Mouse (Mus musculus): Measurements from ENCODE around the gene Gm5244.

Gm5244 gene

DNA sequence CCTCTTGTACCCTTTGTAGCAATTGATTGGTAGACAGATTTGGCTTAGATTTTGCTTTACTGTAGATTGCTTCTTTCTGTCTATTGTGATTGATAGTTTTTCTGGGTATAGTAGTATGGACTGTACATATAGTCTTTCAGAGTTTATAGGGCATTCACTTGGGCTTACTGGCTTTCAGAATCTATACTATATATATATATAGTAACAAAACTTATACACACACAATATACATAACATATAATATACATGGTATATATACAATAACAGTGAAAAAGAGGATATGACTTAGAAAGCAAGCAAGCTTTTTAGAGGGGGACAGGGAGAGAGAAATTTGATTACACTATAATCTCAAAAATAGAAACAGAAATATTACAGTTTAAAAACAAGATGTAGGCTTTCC, at the start of gene Gm5244:
TSS of gene Gm5244 (plus strand) at position 301 of the 400 bp plus-strand sequence.
- no peak for DNase-seq

DNA sequence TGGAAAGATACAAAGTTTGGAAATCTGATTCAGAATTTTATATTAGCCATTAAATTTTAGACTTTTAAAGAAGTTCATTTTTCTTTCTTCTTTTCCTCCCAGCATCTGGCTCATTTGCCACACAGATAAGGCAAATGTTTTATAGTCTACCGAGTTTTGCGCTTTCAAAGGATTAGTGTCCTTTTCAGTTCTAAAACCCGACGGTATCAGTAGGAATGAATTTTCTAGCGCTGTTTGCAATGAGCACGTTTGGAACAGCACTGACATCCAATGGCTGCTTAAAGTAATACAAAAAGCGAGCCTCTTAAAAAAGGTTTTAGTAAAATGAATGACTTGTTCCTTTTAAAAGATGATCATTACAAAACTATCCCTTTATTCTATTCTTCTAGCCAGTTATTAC, 49.4 kb upstream of the Gm5244 start:
- peak; percentile 63 for DNase-seq

DNA sequence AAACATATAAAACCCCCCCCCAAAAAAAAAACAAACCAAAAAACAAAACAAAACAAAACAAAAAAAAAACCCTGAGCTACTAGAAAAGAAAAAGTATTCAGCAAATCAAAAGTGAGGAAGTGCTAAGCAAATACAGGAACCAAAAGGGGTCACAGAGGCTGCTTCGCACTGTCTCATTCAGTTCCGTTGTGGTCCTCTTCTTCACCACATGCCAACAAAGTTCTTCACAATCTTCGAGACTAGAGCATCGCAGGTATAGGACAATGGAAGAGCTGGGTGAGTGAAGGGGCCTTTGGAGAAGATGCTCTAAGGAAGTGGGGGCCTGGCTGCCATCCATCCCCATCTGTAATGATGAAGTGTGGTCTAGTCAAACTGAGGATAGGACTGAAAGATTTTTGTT, 48.1 kb upstream of the Gm5244 start:
- no peak for DNase-seq

DNA sequence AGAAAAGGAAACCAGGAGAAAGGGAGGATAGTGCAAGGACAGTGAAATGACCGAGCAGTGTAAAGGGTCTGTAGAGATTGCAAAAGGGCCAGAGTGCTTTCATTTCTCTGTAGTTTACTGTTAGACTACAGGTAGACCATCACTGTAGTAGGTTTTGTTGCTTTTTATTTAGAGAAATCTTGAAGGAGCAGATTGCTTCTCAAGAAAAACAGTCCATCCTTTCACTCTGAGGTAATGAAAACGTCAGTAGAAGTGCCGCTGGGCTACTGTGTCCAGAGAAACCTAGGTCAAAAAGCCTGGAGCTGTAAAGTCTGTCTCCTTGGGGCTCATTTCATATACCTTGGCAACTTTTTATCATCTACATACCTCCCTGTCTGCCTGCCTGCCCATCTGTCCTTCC, 47.4 kb upstream of the Gm5244 start:
- DNase-seq = no peak

DNA sequence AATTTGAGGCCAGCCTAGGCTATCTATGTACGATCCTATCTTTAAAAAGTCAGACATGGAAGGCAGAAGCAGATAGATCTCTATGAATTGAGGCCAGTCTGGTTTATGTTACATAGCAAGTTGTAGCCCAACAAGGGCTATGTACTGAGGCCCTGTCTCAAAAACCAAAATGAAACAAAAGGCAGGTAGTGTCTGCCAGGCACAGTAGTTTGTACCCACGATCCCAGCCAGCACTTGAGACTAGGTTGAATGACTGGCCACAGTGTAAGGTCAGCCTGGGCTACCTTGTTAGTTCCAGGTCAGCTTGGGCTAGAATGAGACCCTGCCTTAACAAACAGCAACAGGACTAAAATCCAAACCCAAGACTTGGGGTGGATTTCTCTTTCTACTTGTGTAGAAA, 45.9 kb upstream of the Gm5244 start:
- DNase-seq = no peak

DNA sequence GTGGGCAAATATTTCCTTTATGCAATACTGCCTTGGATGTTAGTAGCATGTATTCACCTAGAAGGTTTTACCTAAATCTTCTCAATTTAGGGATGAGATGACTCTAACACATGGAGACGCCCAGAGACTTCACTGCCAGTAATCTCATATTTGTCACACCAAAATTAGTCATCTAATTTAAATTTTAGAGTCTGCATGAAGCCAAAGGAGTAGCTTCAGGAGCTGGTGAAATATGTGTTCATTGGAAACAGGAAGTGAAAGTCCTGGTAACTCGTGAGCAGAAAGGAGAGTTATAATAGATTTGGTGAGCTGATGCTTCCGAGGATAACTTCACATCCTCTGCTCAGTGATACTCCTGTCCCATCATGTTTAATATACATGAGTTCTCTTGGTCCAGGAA, 45.4 kb upstream of the Gm5244 start:
- DNase-seq = no peak

DNA sequence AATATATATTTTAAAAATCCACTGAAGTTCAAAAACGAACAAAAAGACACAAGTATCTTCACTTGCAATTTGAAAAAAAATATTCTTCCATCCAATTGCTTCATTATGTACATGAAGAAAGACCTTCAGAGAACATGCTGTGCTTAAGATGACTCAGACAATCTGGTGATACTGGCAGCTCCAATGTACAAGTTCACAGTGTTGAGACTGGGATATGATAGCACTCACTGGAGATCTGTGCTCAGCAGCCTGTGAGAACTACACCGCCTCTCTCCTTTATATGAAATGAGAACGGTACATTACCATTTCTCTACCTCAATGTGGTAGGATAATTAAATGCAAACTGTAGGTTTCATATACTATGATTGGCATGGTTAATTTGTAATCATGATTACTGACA, 43.7 kb upstream of the Gm5244 start:
- no peak for DNase-seq

DNA sequence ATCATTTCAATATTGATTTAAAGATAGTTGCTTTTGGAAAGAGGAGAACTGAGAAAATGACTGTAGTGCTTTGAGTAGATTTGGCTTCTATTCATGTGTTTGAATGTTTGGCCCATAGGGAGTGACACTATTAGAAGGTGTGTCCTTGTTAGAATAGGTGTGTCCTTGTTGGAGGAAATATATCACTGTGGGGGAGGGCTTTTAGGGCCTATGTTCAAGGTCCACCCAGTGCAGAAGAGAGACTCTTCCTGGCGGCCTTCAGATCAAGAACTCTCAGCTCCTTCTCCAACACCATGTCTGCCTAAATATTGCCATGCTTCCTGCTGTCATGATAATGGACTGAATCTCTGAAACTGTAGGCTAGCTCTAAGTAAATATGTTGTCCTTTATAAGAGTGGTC, 42.2 kb upstream of the Gm5244 start:
- DNase-seq = no peak

DNA sequence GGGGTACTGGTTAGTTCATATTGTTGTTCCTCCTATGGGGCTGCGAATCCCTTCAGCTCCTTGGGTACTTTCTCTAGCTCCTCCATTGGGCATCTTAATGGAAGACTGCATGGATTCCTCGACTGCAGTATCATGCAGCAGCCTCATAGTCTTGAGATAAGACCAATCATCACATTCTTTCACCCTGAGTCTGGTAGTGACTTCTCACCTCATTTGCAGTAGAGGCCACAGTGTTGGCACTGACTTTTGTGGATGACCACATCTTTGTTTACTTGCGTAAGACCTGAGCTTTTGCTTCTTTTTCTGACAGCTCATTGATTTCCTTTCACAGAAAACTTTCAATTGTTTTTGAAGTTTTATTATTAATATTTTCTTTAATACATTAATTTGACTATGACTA, 40.8 kb upstream of the Gm5244 start:
- no peak for DNase-seq

DNA sequence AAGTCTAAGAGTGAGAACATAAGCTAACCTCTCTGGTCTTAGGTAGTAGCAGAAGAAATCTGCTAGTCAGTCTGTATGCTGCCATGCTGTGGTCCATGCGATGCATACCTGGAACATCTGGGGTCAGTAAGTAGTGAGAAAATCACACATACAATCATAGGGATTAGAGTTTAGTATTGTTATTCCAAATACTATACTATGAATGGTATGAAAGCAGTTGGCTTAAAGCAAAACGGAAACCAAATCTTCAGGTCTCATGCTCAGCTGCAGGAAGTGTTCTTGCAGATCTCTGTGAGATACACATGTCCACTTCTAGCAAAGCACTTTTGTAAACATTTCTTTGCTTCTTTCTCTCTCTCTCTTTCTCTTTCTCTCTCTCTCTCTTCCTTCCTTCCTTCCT, 40.3 kb upstream of the Gm5244 start:
- no peak for DNase-seq

DNA sequence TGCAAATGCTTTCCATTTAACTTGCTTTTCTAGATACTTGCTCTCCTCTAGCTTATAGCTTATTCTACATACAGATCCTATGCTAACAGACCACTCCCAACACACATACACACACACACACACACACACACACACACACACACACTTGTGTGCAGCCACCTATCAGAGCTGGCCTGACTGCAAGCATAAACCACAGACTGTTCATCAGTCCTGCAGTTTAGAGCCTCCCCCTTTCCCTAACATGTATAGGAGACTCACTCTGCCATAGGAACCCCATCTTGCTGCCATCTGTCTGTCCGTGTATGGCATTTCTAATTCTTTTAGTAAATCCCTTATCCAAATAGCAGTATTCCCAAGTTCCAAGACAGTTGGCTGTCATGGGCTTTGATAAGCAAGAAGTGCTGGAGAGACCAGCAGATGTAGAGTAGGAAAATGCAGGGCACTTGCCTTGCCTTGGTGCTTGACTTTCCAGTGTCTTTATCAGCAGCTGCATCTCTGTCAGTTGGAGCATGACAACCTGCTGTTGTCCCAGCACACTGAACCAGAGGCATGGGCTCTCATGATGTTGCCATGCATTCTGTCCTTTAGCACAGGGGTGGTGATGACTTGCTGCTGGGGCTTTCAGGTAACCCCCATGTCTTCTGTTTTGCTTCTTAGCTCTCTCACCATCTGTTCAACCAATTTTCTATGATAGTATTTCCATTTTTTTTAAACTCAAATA, 33.7 kb upstream of the Gm5244 start:
- DNase-seq = no peak

DNA sequence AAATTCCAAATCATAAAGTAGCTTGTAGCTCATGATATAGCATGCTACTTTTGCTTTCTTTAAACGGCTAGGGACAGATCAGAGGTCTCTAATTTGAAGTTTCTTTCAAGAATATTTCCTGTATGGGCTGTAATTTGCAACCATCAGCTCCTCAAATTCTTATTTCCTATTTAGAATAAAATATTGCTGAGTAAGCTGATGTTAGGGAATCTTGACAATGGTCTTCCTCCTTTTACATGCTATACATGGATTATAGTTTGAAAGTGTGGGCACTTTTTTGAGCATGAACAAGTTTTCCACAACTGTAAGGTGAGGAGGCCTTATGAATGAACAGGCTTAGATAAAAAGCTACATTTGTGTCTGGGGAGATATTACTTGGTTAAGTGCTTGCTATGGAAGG, 32.6 kb upstream of the Gm5244 start:
- DNase-seq = no peak

DNA sequence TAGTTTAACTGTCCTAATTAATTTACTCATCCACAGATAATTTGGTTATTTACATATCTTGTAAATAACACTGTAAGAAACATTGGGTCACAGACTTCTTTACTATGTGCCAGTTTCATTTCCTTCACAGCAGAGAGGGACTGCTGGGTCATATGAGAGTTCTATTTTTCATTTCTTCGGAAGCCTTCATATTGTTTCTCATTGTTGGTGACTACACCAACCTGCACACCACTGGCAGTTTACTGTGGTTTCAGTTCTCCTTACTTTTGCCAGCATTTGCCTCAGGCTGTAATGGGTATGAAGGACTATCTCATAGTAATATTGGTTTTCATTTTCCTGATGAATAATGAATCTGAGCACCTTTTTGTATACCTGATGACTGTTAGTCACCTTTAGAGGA, 28.0 kb upstream of the Gm5244 start:
- DNase-seq = no peak

DNA sequence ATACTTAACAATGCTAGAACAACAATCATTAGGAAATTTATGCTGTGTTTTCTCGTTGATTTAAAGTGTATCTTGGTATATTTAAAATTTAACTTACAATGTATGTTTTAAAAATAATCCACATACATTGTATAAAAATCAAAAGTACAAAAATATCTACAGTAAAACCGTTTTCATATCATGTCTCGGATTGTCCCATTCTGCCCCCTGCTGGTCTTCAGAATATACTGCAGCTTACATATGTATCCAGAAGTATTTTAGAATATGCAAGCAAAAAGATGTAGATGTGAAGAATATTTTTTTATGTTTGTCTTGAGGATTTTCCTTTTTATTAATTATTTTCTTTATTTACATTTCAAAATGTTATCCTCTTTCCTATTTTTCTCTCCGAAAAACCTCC, 26.1 kb upstream of the Gm5244 start:
- DNase-seq = peak; percentile 36

DNA sequence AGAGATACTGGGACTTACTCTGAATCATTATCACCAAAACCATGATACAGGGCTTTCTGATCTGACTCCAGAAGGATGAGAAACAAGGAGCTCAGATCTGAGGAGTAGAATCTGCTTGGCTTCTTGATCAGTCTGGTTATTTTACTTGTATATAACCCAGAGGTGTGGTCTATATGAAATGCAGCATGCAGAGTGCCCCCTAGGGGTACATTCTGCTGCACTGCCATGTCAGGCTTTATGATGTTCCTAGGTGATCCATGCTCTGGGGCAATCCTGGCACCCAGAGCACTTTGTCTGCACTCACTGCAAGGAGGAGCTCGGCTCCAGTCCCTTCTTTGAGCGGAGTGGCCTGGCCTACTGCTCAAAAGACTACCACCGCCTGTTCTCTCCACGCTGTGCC, 21.9 kb upstream of the Gm5244 start:
- no peak for DNase-seq

DNA sequence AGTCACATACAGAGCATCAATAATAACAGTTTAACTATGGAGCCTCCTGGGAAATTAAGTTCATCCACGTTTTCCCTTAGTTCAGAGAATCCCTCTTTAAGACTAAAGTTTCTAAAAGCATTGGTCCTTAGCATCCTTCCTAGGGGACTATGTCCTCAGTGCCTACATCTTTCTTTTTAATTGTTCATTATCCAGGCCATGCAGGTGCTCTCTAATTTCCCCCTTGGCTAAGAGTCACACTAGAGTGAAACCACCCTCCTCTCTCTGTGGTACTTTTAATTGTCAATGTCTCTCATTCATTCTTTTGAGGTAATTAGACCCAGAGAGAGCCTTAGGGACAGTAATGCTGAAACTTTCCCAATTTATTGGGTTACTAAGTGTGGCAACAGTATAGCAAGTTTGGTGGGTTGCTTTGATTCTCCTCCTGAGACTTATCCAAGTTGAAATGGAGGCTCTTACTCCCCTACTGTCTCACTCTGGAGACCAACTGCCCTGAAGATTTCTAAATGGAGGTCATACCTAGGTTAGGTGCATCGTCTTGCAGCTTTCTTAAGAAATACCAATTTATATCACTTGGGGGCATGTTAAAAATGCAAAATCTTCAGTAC, 15.6 kb upstream of the Gm5244 start:
- DNase-seq = no peak

DNA sequence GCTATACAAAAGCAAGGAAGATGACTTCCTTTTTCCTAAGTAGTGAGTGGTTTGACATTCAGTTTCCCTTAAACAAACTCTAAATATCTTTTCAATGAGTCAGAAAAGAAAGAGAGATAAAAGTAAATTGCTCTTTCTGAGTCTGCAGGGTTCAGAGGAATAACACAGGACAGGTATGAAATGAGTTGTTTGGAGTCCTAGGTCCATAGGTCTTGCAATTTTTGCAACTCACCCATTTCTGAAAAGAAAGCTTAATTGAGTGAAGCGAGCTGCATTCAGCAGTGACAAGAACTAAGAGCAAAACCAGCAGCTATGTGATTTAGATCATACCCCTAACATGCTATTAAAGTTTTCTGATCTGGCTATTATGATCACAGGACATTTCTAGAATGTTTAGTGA, 14.9 kb upstream of the Gm5244 start:
- DNase-seq = no peak

DNA sequence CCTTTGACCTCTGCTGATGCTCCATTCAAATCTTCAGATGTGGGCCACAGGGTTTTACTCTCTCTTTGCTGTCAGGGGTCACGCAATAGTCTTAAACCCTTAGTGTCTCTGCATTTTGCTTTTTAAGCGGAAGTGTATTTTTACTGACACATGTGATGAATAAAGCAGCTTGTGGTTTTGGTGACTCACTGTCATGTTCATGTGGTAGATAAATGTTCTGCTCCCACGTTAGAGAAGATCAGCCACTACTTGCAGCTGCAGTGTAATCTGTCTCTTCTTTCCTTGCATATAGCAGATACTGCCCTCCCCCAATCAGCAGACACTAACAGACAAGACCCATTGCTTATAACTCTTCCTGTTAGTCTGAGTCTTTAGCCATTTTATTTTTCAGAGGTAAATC, 12.9 kb upstream of the Gm5244 start:
- no peak for DNase-seq

DNA sequence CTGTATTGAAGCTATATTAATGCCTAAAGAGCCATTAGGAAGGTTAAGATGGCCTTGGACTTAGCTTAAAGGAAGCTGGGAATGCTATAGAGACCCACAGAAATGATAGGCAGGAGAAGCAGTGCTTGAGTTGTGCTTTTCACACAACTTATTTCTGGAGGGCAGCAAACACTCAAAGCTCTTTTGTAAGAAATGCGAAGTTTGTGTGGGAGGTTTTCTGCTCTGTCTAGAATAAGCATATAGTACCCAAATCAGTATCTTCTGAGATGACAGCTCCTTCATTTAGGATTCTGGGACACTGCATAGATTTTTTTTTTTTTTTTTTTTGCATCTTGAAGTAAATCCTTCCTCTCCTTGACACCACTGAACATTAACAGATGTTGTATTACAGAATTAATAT, 8.0 kb upstream of the Gm5244 start:
- no peak for DNase-seq

DNA sequence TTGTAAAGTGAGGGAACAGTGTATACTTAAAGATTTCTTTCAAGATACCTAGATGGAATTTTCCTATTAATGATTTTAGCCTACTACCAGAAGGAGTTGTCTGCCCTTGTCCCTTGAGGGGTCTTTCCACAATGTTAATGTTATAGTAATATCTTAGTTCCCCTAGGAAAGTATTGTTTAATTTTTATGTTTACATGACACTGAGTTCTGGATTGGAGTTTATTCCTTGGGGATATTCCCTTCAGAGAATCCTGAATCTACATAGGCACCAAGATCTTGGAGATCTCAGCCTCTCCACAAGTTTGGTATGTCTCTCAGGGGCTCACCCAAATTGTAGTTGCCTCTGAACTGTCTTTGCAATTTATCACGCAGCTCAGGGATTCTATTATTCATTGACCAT, 10.5 kb downstream of the Gm5244 start, which contains the start of gene Olfr1444:
TSS of gene Olfr1444 (plus strand) at position 301 of the 400 bp plus-strand sequence.
- DNase-seq = no peak

DNA sequence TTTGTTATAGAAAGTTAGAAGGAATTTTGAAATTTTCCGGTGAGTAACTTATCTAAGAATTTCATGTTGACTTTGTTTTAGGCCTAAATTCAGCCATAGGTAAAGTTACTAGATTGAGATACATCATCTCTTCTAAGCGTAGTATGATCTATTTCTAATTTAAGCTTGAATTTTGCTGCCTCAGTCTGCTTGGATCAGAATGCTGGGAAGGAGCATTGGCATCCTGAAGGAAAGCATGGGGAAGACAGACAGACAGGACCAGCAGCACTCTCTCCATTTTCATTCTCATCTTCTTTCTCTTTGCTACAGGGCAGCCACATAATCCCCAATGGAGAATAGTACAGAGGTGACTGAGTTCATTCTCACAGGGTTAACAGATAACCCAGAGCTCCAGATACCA, 37.1 kb downstream of the Gm5244 start, which contains the start of gene Olfr1445:
TSS of gene Olfr1445 (plus strand) at position 301 of the 400 bp plus-strand sequence.
- DNase-seq = no peak

DNA sequence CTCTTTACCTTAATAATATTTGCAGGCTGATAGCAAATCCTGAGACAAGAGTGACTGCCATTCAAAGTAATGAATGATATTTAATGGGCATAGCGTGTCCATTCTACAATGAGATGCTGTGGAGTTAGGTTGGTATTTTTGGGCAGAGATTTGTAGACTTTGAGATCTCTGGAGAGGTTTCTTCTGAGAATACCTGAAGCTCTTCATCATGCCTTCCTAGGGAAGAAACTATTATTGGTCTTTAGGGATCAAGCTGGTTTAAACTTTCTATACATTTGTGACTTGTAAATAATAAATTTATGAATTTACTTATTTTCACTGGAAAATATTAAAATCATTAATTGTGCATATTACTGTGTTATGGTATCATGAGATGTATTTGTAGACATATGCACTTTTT, 46.9 kb downstream of the Gm5244 start, which contains the start of gene Olfr1446:
TSS of gene Olfr1446 (minus strand) at position 101 of the 400 bp plus-strand sequence.
- DNase-seq = no peak
